Mouse (Mus musculus): ENCODE data around the gene Csn2.

Gene Csn2

GRCm38 (mm10) chr5:87699530-87699929, at the start of gene Csn2:
Csn2 (minus strand) TSS chr5:87699630.
- DNase-seq = no peak

GRCm38 (mm10) chr5:87734821-87735220, 35.4 kb upstream of the Csn2 start:
- DNase-seq = no peak

GRCm38 (mm10) chr5:87705891-87706290, 6.5 kb upstream of the Csn2 start:
- no peak for DNase-seq

GRCm38 (mm10) chr5:87665908-87666307, 33.5 kb downstream of the Csn2 start, which contains the start of gene Csn1s1:
Csn1s1 (plus strand) TSS chr5:87666208.
- no peak for DNase-seq

- peak in 1 of 2 experiments; percentile 18 for DNase-seq
Measured at GRCm38 (mm10) chr5:87642787-87643186, 56.6 kb downstream of the Csn2 start.
